Mouse (Mus musculus): ENCODE data around the gene Gpbp1.

DNA sequence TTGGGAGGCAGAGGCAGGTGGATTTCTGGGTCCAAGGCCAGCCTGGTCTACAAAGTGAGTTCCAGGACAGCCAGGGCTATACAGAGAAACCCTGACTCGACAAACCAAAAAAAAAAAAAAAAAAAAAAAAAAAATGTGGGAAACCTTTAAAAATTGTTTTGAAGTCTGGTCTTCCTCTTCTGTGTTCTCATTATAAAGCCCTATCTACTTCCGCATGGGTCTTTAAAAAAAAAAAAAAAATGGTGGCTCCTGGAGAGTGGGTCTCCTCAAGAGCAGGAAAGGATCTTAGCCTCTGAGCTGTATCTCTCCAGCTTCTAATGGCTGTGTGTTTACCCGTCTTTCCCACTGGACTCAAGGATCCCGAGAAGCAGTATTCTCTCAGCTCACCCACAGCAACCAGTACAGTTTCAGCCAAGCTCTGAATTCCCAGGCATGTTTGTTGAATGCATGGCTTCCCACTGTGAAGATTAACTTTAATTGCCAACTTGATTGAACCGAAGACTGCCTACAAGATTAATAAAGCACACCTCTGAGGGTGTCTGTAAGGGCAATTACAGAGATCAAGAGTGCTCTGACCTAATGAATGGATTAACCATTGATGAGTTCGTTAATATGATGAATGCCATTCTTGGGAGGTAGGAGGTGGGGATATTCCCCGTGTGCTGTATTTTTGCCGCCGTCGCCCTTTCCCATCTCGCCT lies 4.6 kb upstream of the Gpbp1 start:
- TF ChIP-seq CTCF (IDR thresholded peaks at IDR 0.05; ENCODE audit: low read depth, low read length): no peak
- no peak for TF ChIP-seq POLR2A (IDR thresholded peaks at IDR 0.05; ENCODE audit: insufficient read depth, low read length)
- no peak for TF ChIP-seq EP300 (IDR thresholded peaks at IDR 0.05; ENCODE audit: insufficient read depth, low read depth, low read length)

All from ES-Bruce4 (cell line).